Mouse (Mus musculus) gonadal fat pad, adult 2 months (tissue): ENCODE results near the gene Olfr1211. TPM values are rescaled to one million over a fixed set of nuclear protein-coding genes. Genes with fewer than 3 reads are reported as not detected.

Experiments
- DNase-seq: peaks from one replicate; pipeline ENCODE4 v3.0.0-alpha.2; 2012; ENCODE audit warnings: low read depth
- polyA plus RNA-seq: library from polyadenylated mRNA; depleted of rRNA; stranded (reverse); fragments of >200 nt; gene quantifications from 2 replicates; pipeline ENCODE4 v1.2.3, GENCODE M21; 2012; rRNA removed

The Olfr1211 gene
- not detected in 2 replicates for polyA plus RNA-seq

- DNase-seq = no peak
Observed at GRCm38 (mm10) chr2:88938011-88938410, at the start of gene Olfr1211. Gene Olfr1211 (minus strand): TSS chr2:88938111.

DNA sequence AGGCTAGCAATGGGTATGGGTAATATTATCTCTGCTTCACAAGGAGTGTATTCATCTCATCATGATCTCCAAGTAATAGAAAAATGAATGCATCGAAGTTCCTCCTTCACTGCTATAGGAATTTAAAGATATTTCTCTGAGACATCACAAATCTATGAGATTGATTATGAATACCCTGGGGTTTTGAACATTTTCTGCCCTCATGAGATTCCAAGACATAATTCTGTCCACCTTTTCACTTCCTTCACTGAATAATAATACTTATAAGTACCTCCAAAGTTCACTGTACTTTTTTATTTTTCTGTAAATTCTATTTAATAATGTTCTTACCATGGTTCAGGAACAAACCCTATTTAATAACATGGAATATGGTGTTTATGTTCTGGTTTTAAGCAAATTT, 42.3 kb upstream of the Olfr1211 start, which contains the start of gene Gm13762:
Gm13762 (minus strand) TSS at position 101 of the 400 bp plus-strand sequence.
- DNase-seq = no peak

DNA sequence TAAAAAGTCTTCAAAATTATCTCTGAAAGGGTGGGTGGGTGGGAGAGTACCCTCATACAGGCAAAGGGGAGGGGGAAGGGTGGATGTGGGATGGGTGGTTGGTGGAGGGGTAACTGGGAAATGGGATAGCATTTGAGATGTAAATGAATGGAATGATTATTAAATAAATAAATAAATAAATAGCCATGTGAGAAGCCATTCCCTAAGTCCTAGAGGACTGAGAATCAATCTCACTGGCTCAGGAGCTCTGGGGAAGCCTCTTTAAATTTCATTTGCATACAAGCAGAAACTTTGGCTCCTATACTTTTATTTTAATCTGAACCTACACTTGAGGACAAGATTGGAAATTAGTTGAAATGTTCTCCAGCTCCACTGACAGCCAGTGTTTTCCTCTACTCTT, 15.8 kb upstream of the Olfr1211 start, which contains the start of gene Olfr1212:
Olfr1212 (plus strand) TSS at position 301 of the 400 bp plus-strand sequence.
- no peak for DNase-seq

DNA sequence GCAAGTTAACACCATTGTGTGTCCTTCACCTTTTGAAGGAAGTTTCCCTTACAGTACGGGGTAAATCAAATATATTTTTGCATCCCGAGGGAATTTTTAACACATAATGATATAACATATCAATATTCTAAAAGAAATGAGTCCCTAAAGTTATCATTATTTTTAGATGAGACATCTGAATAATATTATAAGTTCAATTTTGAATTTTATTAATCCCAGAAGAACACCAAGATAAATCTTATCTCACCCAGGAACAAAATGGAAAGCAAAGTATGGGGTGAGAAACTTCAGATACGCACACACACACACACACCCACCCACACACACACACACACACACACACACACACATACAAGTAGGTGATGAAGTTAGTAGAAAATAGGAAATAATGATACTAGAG, 22.9 kb downstream of the Olfr1211 start, which contains the start of gene Olfr1209:
Olfr1209 (minus strand) TSS at position 101 of the 400 bp plus-strand sequence.
- DNase-seq = no peak

DNA sequence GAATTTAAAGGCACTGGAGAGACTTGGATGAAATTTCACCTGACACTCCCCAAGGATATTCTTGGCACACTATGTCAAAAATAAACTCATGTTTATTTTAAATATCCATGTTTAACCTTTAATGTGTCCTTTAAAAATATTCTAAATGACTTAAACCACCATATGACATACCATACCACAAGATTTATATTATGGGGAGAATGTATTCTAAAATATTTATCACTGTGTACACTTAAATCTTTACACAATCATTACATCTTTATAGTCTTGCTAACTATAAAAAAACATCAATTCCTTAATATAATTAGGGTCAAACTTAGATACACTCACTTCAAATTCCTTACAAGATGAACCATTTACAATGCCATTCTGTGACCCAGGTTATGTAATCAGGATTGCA, 35.7 kb downstream of the Olfr1211 start, which contains the start of gene Olfr1208:
Olfr1208 (minus strand) TSS at position 101 of the 400 bp plus-strand sequence.
- DNase-seq = no peak

Other genes starting within 250 kb of the Olfr1211 start
- gene Olfr1195, start 248.9 kb downstream of the Olfr1211 start, polyA plus RNA-seq = not detected in 2 replicates
- not detected in 2 replicates for gene Olfr1196, start 233.5 kb downstream of the Olfr1211 start, polyA plus RNA-seq
- not detected in 2 replicates for gene Olfr1197, start 205.7 kb downstream of the Olfr1211 start, polyA plus RNA-seq
- gene Olfr1198, start 186.7 kb downstream of the Olfr1211 start, polyA plus RNA-seq = not detected in 2 replicates
- not detected in 2 replicates for gene Olfr1199, start 177.6 kb downstream of the Olfr1211 start, polyA plus RNA-seq
- not detected in 2 replicates for gene Olfr1200, start 167.6 kb downstream of the Olfr1211 start, polyA plus RNA-seq
- not detected in 2 replicates for gene Olfr1201, start 145.1 kb downstream of the Olfr1211 start, polyA plus RNA-seq
- not detected in 2 replicates for gene Olfr1202, start 123.6 kb downstream of the Olfr1211 start, polyA plus RNA-seq
- gene Olfr1205, start 108.4 kb downstream of the Olfr1211 start, polyA plus RNA-seq = not detected in 2 replicates
- not detected in 2 replicates for gene Olfr1204, start 88.8 kb downstream of the Olfr1211 start, polyA plus RNA-seq
- not detected in 2 replicates for gene Olfr1206, start 74.9 kb downstream of the Olfr1211 start, polyA plus RNA-seq
- not detected in 2 replicates for gene Olfr1208, start 35.8 kb downstream of the Olfr1211 start, polyA plus RNA-seq
- not detected in 2 replicates for gene Olfr1209, start 23.0 kb downstream of the Olfr1211 start, polyA plus RNA-seq
- not detected in 2 replicates for gene Olfr1212, start 15.9 kb upstream of the Olfr1211 start, polyA plus RNA-seq
- not detected in 2 replicates for gene Gm13762, start 42.2 kb upstream of the Olfr1211 start, polyA plus RNA-seq
- not detected in 2 replicates for gene Olfr1214, start 54.5 kb upstream of the Olfr1211 start, polyA plus RNA-seq
- not detected in 2 replicates for gene Olfr1215, start 68.9 kb upstream of the Olfr1211 start, polyA plus RNA-seq
- gene Olfr1216, start 80.2 kb upstream of the Olfr1211 start, polyA plus RNA-seq = not detected in 2 replicates
- gene Olfr1217, start 94.0 kb upstream of the Olfr1211 start, polyA plus RNA-seq = not detected in 2 replicates
- not detected in 2 replicates for gene Olfr1218, start 123.1 kb upstream of the Olfr1211 start, polyA plus RNA-seq
- not detected in 2 replicates for gene Olfr1219, start 145.4 kb upstream of the Olfr1211 start, polyA plus RNA-seq
- not detected in 2 replicates for gene Olfr1220, start 168.7 kb upstream of the Olfr1211 start, polyA plus RNA-seq
- not detected in 2 replicates for gene Olfr1221, start 179.2 kb upstream of the Olfr1211 start, polyA plus RNA-seq
- gene Olfr1222, start 194.9 kb upstream of the Olfr1211 start, polyA plus RNA-seq = not detected in 2 replicates
- not detected in 2 replicates for gene Olfr1223, start 213.4 kb upstream of the Olfr1211 start, polyA plus RNA-seq
- not detected in 2 replicates for gene Olfr1224-ps1, start 226.0 kb upstream of the Olfr1211 start, polyA plus RNA-seq
- gene Olfr1225, start 236.6 kb upstream of the Olfr1211 start, polyA plus RNA-seq = not detected in 2 replicates